Mouse (Mus musculus) erythroblast, embryonic 14.5 days (primary cell): ENCODE measurements around the gene Bik. TPM values are rescaled to one million over a fixed set of nuclear protein-coding genes. Genes with fewer than 3 reads are reported as not detected.

Experiments used
- H3K27me3 ChIP-seq: 2 replicates; pipeline ENCODE4 v1.6.1; 2012; ENCODE audit warnings: inconsistent platforms; ENCODE audit not compliant: control insufficient read depth
- H3K36me3 ChIP-seq: 2 replicates; pipeline ENCODE4 v1.6.1; 2012; ENCODE audit warnings: mild to moderate bottlenecking, inconsistent platforms; ENCODE audit not compliant: control insufficient read depth
- H3K4me1 ChIP-seq: 2 replicates; pipeline ENCODE4 v1.6.1; 2012; ENCODE audit warnings: inconsistent platforms; ENCODE audit not compliant: control insufficient read depth
- H3K4me3 ChIP-seq: replicated peaks from 2 replicates; pipeline ENCODE3; 2012; ENCODE audit warnings: moderate library complexity, mild to moderate bottlenecking, inconsistent platforms
- H3K9me3 ChIP-seq: 2 replicates; pipeline ENCODE4 v1.6.1; 2012; ENCODE audit warnings: low read length, inconsistent platforms, mixed read lengths; ENCODE audit not compliant: control insufficient read depth
- GATA1 ChIP-seq: IDR thresholded peaks from 2 replicates; pipeline ENCODE4 v1.6.1; 2012; ENCODE audit warnings: low read length, inconsistent platforms, mixed read lengths
- TAL1 ChIP-seq: IDR thresholded peaks from 3 replicates; pipeline ENCODE4 v1.6.1; 2012; ENCODE audit warnings: low read length, inconsistent platforms, mixed read lengths
- polyA plus RNA-seq: library from polyadenylated mRNA; stranded (reverse); fragments of >175 nt; gene quantifications from 2 replicates; pipeline ENCODE4 v1.2.3, GENCODE M21; 2012

The Bik gene
- polyA plus RNA-seq, 1 experiment, result not detected

DNA sequence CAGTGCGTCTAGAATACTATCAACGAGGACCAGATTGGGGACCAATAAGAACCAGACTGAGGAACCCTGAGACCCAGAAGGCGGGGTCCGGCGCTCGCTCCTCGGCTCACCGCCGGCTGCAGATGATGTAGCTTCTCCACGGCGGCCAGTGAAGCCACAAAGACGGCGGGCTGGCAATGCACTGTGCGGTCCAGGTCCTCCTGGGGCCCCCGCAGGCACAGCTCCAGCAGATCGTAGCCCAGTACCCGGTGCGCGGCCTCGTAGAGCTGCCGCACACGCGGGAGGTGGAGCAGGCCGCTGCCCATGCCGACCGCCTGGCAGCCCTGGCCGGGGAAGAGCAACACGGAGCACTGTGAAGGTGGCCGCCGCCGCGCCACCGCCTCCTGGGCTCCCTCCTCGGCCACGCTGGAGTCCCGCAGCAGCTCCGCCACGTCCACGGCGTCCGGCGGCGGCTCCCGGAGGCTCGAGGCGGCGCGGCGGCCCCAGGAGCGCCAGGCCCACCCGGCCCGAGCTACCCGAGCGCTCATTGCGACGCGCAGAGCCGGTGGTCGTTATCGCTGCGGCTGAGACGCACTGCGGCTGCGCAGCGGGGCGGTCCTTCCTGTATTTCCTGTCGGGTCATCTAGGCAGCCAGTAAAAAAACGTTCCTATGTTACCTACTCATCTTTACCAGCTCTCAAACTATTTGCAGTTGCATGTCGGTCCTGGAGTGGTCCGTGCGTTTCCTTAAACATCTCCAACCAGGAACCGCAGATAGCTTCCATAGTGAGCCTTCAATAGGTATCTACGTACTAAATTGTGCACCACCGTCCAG is 28.7 kb downstream of the Bik start:
- no peak for TF ChIP-seq TAL1
- TF ChIP-seq GATA1, result peak; percentile 66; the same call in 1 of the 2 replicates

GRCm38 (mm10) chr15:83560941-83561477 is 34.3 kb downstream of the Bik start:
- Histone ChIP-seq H3K27me3 (no peaks in the 10 kb centered on the region), H3K4me1 (peaks cover 51% of the 10 kb centered on the region)
- TF ChIP-seq GATA1 (no peak), TAL1 (no peak)

More for the DNA sequence above, 28.7 kb downstream of the Bik start:
- Histone ChIP-seq H3K9me3 (no peaks in the 10 kb centered on the region), H3K27me3 (no peaks in the 10 kb centered on the region), H3K36me3 (peaks cover 25% of the 10 kb centered on the region), H3K4me3 (peak overlapping the region; percentile 94), H3K4me1 (peaks cover 24% of the 10 kb centered on the region)

GRCm38 (mm10) chr15:83562626-83563270 is 36.1 kb downstream of the Bik start:
- TF ChIP-seq TAL1 (no peak), GATA1 (no peak)
- Histone ChIP-seq H3K36me3 (peaks cover 21% of the 10 kb centered on the region), H3K27me3 (no peaks in the 10 kb centered on the region), H3K4me3 (peak overlapping the region; percentile 65), H3K9me3 (no peaks in the 10 kb centered on the region), H3K4me1 (peaks cover 60% of the 10 kb centered on the region)

More at GRCm38 (mm10) chr15:83560941-83561477, 34.3 kb downstream of the Bik start:
- Histone ChIP-seq H3K4me3 (no peak overlapping the region), H3K9me3 (no peaks in the 10 kb centered on the region), H3K36me3 (peaks cover 6% of the 10 kb centered on the region)

DNA sequence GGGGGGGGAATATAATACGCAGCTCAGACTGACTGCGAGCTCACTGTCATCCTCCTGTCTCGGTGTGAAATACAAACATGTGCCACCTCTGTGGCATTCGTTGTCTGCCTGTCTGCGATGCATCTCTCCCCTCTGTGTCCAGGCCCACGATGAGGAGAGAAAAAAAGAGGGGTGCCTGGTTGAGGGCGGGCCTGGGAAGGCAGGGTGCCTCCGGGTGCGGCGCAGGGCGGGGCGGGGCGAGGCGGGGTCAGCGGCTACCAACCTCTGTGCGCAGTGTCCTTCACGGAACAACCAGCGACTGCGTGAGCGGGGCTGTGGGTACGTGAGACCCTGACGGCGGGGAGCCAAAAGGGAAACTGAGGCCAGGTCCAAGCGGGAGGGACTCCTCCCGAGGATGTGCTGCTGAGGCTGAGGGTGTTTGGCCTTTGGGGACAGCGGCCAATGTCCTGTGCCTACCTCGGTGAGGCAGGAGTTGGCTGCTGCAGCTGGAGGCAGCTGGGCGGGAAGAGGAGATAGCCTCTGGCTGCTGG is 36.7 kb downstream of the Bik start, which contains the start of the genes Tspo and Mcat:
Gene Tspo (plus strand): TSS at position 266 of the 530 bp plus-strand sequence.
Gene Mcat (minus strand): TSS at position 461 of the 530 bp plus-strand sequence.
- TF ChIP-seq GATA1, result no peak
- TF ChIP-seq TAL1, result no peak
- Histone ChIP-seq H3K9me3 (no peaks in the 10 kb centered on the region), H3K36me3 (peaks cover 28% of the 10 kb centered on the region), H3K4me1 (peaks cover 67% of the 10 kb centered on the region), H3K4me3 (peak within 1 kb of the TSS; percentile 65), H3K27me3 (no peaks in the 10 kb centered on the region)

DNA sequence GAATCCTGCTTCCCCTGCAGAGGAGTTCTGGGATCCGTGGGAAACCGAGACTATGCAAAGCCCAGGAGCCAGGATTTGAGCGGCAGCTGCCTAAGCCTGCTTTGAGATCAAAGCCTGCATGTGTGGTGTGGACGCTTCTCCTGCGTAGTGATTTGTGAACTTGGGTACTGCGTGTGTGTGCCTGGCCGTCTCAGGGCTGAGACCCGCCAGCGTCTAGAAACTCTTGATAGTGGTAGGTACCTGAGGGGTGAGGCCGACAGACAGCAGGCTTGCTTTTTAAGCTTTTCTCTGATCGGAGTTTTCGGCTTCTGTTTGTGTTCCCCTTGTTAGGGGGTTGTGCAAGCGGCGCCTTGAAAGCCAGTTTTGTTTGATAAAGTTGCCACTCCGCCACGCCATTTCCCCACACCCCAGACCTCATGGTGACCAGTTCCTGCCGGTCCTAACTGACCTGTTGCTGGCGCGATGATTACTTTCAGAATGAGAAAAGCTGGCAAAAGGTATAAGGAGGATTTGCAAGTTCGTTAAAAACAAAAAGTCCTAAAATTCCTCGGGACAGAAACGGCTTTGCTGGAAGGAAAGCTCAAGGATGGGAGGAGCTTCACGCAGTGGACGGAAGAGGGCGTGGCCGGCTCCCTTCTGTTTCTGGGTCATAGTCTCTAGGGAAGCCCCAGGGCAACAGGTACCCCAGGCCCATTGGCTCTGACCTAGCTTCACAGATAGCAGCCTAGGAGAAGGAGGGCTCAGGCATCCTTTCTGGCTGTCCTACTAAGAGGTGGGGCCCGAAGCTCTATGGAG is 37.4 kb downstream of the Bik start:
- H3K36me3 ChIP-seq, result peaks cover 32% of the 10 kb centered on the region
- H3K4me1 ChIP-seq, result peaks cover 73% of the 10 kb centered on the region
- TF ChIP-seq TAL1, result no peak
- TF ChIP-seq GATA1, result no peak

GRCm38 (mm10) chr15:83565434-83565833 is 38.8 kb downstream of the Bik start:
- H3K4me3 ChIP-seq, result peak overlapping the region; percentile 65

More for the DNA sequence above, 37.4 kb downstream of the Bik start:
- H3K27me3 ChIP-seq, result no peaks in the 10 kb centered on the region
- no peaks in the 10 kb centered on the region for H3K9me3 ChIP-seq
- H3K4me3 ChIP-seq, result peak overlapping the region; percentile 65

DNA sequence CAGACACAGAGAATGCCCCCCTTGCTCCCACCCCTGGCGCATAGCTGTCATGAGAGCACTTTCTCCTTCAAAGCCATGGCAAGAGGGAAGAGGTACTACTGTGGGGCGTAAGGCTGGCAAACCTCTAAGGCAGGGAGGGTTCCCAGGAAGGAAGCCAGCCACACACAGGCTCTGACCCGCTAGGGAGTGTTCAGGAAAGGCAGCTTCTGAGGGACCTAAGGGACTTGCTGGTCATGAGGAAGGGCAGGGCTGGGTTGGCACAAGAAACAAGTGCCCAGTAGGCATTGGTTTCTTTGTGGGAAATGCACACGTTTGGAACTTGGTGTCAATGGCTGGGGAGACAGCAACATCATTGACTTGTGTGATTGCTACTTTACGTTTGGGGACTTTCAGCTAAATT is 39.3 kb downstream of the Bik start:
- TF ChIP-seq TAL1 (no peak), GATA1 (no peak)
- Histone ChIP-seq H3K4me3 (peak overlapping the region; percentile 65), H3K27me3 (no peaks in the 10 kb centered on the region), H3K4me1 (peaks cover 86% of the 10 kb centered on the region), H3K36me3 (peaks cover 47% of the 10 kb centered on the region), H3K9me3 (no peaks in the 10 kb centered on the region)

More at GRCm38 (mm10) chr15:83565434-83565833, 38.8 kb downstream of the Bik start:
- no peaks in the 10 kb centered on the region for H3K27me3 ChIP-seq
- peaks cover 41% of the 10 kb centered on the region for H3K36me3 ChIP-seq
- TF ChIP-seq GATA1, result no peak
- no peak for TF ChIP-seq TAL1
- H3K4me1 ChIP-seq, result peaks cover 84% of the 10 kb centered on the region
- no peaks in the 10 kb centered on the region for H3K9me3 ChIP-seq

DNA sequence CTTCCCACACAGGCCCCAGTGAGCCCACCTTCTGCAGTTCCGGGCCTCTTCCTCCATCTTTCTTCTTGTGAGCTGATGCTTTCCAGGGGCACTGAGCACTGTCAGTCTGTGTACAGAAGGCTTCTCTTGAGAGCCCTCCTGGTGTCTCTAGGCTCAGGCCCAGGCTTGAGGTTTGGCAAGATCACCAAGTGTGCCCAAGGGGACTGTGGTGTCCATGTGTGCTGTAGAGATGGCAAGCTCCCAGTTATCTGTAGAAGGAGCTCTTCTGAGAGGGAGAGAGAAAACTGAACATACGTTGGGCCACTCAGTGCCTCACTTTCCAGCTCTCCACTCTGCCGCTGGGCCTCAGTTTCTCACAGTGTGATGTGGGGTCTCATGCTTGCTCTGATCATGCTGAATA is 41.1 kb downstream of the Bik start:
- H3K9me3 ChIP-seq, result no peaks in the 10 kb centered on the region
- peaks cover 82% of the 10 kb centered on the region for H3K4me1 ChIP-seq
- no peak for TF ChIP-seq TAL1
- no peak for TF ChIP-seq GATA1
- no peak overlapping the region for H3K4me3 ChIP-seq
- no peaks in the 10 kb centered on the region for H3K27me3 ChIP-seq
- peaks cover 63% of the 10 kb centered on the region for H3K36me3 ChIP-seq
